Mouse (Mus musculus) thymus, adult 2 months (tissue): ENCODE measurements around the gene Nfia.

Source experiments
- CTCF ChIP-seq: fragments of 200-500 bp; IDR thresholded peaks from 2 replicates; pipeline ENCODE4 v1.5.1; 2012; ENCODE audit warnings: mild to moderate bottlenecking, control low read depth, low read length, moderate library complexity, borderline replicate concordance; ENCODE audit not compliant: control insufficient read depth, poor library complexity, insufficient read depth; ENCODE audit errors: extremely low read depth
- POLR2A ChIP-seq: fragments of 200-500 bp; IDR thresholded peaks from 2 replicates; pipeline ENCODE4 v1.6.1; 2012; ENCODE audit warnings: mild to moderate bottlenecking, low read length, control low read depth, moderate library complexity; ENCODE audit not compliant: control insufficient read depth, poor library complexity, insufficient read depth; ENCODE audit errors: extremely low read depth

DNA sequence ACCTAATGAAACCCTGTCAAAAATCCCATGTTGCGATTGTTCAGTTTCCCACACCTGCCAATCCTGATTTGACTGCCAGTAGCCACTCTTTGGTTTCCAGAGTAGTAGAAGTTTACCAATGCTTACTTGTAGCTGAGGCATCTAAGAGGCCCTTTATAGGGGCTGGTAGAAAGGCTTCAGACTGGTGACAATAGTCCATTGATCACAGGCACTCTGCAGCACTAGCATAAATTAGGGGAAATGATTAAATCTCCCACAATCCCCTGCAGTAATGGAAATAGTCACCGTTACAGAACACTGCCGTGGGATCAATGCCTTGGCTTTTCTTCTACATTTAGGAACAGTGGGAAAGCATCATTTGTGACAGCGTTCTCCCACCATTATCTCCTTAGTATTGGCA lies 254.9 kb downstream of the Nfia start:
- TF ChIP-seq CTCF (no peak), POLR2A (no peak)
